Mouse (Mus musculus) CD4-positive, CD25-positive, alpha-beta regulatory T cell, adult 4 months (primary cell): ENCODE measurements around the gene Tepp. TPM values are rescaled to one million over a fixed set of nuclear protein-coding genes. Genes with fewer than 3 reads are reported as not detected.

Experiments used
- ATAC-seq: one replicate; pipeline ENCODE4 v1.8.0; 2017
- polyA plus RNA-seq, 2 experiments: library from polyadenylated mRNA; unstranded; fragments of 100-300 nt; shearing (Covaris generic); gene quantifications; one replicate each; pipeline ENCODE4 v1.2.1; 2017

Tepp gene
- polyA plus RNA-seq, 2 experiments from 2014 or later = not detected

- ATAC-seq = peak; percentile 89
Measured at GRCm38 (mm10) chr8:95331720-95332436, 21.5 kb downstream of the Tepp start, which contains the start of the genes Zfp319 and Usb1. Gene Zfp319, minus strand, starts transcription at chr8:95331950. Gene Usb1, plus strand, starts transcription at chr8:95332284.

- ATAC-seq = no peak
Measured at GRCm38 (mm10) chr8:95332437-95333199, 22.3 kb downstream of the Tepp start.

- ATAC-seq = no peak
Measured at GRCm38 (mm10) chr8:95335706-95336105, 25.3 kb downstream of the Tepp start.

- no peak for ATAC-seq
Measured at GRCm38 (mm10) chr8:95336363-95336762, 26.0 kb downstream of the Tepp start.

GRCm38 (mm10) chr8:95341721-95342120 is 31.4 kb downstream of the Tepp start:
- no peak for ATAC-seq

GRCm38 (mm10) chr8:95344668-95345067 is 34.3 kb downstream of the Tepp start:
- ATAC-seq = no peak

GRCm38 (mm10) chr8:95346643-95347545 is 36.5 kb downstream of the Tepp start:
- ATAC-seq = peak; percentile 49

GRCm38 (mm10) chr8:95348356-95348755 is 38.0 kb downstream of the Tepp start:
- no peak for ATAC-seq

- ATAC-seq = peak; percentile 75
Measured at GRCm38 (mm10) chr8:95348811-95349630, 38.7 kb downstream of the Tepp start.

- no peak for ATAC-seq
Measured at GRCm38 (mm10) chr8:95351461-95351860, 41.1 kb downstream of the Tepp start.

GRCm38 (mm10) chr8:95352151-95352870 is 41.9 kb downstream of the Tepp start, which contains the start of gene Mmp15:
Gene Mmp15, plus strand, starts transcription at chr8:95352268.
- ATAC-seq = no peak

GRCm38 (mm10) chr8:95352871-95353866 is 42.8 kb downstream of the Tepp start:
- ATAC-seq = no peak

- ATAC-seq = no peak
Measured at GRCm38 (mm10) chr8:95354606-95355005, 44.2 kb downstream of the Tepp start.

- ATAC-seq = no peak
Measured at GRCm38 (mm10) chr8:95358550-95359411, 48.4 kb downstream of the Tepp start.

GRCm38 (mm10) chr8:95360181-95361015 is 50.0 kb downstream of the Tepp start:
- no peak for ATAC-seq

- no peak for ATAC-seq
Measured at GRCm38 (mm10) chr8:95361016-95361341, 50.6 kb downstream of the Tepp start.

- no peak for ATAC-seq
Measured at GRCm38 (mm10) chr8:95362272-95362671, 51.9 kb downstream of the Tepp start.

- no peak for ATAC-seq
Measured at GRCm38 (mm10) chr8:95363849-95364248, 53.5 kb downstream of the Tepp start.
